Mouse (Mus musculus): ENCODE data around the gene Meiob.

Gene Meiob

GRCm38 (mm10) chr17:24803952-24804951 lies at the start of gene Meiob:
Gene Meiob (plus strand): TSS chr17:24804289.
- DNase-seq (ENCODE audit: low read depth): no peak

GRCm38 (mm10) chr17:24757394-24757793 lies 46.7 kb upstream of the Meiob start:
- no peak for DNase-seq (ENCODE audit: low read depth)

- no peak for DNase-seq (ENCODE audit: low read depth)
Measured at GRCm38 (mm10) chr17:24761121-24761520, 43.0 kb upstream of the Meiob start.

GRCm38 (mm10) chr17:24765016-24765905 lies 38.8 kb upstream of the Meiob start:
- DNase-seq (ENCODE audit: low read depth): no peak

- no peak for DNase-seq (ENCODE audit: low read depth)
Measured at GRCm38 (mm10) chr17:24766266-24766875, 37.7 kb upstream of the Meiob start.

GRCm38 (mm10) chr17:24769146-24769545 lies 34.9 kb upstream of the Meiob start:
- no peak for DNase-seq (ENCODE audit: low read depth)

- no peak for DNase-seq (ENCODE audit: low read depth)
Measured at GRCm38 (mm10) chr17:24773241-24773640, 30.8 kb upstream of the Meiob start.

- DNase-seq (ENCODE audit: low read depth): no peak
Measured at GRCm38 (mm10) chr17:24775173-24775572, 28.9 kb upstream of the Meiob start.

GRCm38 (mm10) chr17:24777073-24777472 lies 27.0 kb upstream of the Meiob start:
- DNase-seq (ENCODE audit: low read depth): no peak

GRCm38 (mm10) chr17:24780821-24781220 lies 23.3 kb upstream of the Meiob start:
- DNase-seq (ENCODE audit: low read depth): no peak

GRCm38 (mm10) chr17:24792190-24792589 lies 11.9 kb upstream of the Meiob start:
- no peak for DNase-seq (ENCODE audit: low read depth)

GRCm38 (mm10) chr17:24794791-24795190 lies 9.3 kb upstream of the Meiob start:
- DNase-seq (ENCODE audit: low read depth): no peak

- DNase-seq (ENCODE audit: low read depth): no peak
Measured at GRCm38 (mm10) chr17:24796969-24797368, 7.1 kb upstream of the Meiob start.

- no peak for DNase-seq (ENCODE audit: low read depth)
Measured at GRCm38 (mm10) chr17:24798229-24798628, 5.9 kb upstream of the Meiob start.

GRCm38 (mm10) chr17:24799476-24799875 lies 4.6 kb upstream of the Meiob start:
- DNase-seq (ENCODE audit: low read depth): no peak

GRCm38 (mm10) chr17:24800524-24800923 lies 3.6 kb upstream of the Meiob start:
- no peak for DNase-seq (ENCODE audit: low read depth)

- DNase-seq (ENCODE audit: low read depth): no peak
Measured at GRCm38 (mm10) chr17:24811211-24811610, 7.1 kb downstream of the Meiob start.

GRCm38 (mm10) chr17:24812215-24812614 lies 8.1 kb downstream of the Meiob start:
- no peak for DNase-seq (ENCODE audit: low read depth)

GRCm38 (mm10) chr17:24815256-24815655 lies 11.2 kb downstream of the Meiob start:
- DNase-seq (ENCODE audit: low read depth): no peak

GRCm38 (mm10) chr17:24817503-24817902 lies 13.4 kb downstream of the Meiob start:
- DNase-seq (ENCODE audit: low read depth): no peak

- DNase-seq (ENCODE audit: low read depth): no peak
Measured at GRCm38 (mm10) chr17:24818172-24818571, 14.1 kb downstream of the Meiob start.

- no peak for DNase-seq (ENCODE audit: low read depth)
Measured at GRCm38 (mm10) chr17:24819469-24819868, 15.4 kb downstream of the Meiob start.
